Mouse (Mus musculus) kidney, embryonic 15.5 days (tissue): ENCODE measurements around the gene F9. TPM values are rescaled to one million over a fixed set of nuclear protein-coding genes. Genes with fewer than 3 reads are reported as not detected.
"Not testable (repeated sequence)": the region's sequence is repeated elsewhere in the genome, so short reads cannot be mapped to it uniquely, and the experiment has no call there.

Experiments used
- ATAC-seq: fragments of 200-750 bp; cut with Nextera tagmentation; replicated peaks from 2 replicates; pipeline ENCODE4 v1.8.0; 2017; ENCODE audit warnings: moderate TSS enrichment; ENCODE audit not compliant: low FRiP score
- H3K27ac ChIP-seq: fragments of 300-500 bp; sonication (generic); 2 replicates; pipeline ENCODE4 v1.5.1; 2015; ENCODE audit warnings: mild to moderate bottlenecking, inconsistent platforms
- H3K27me3 ChIP-seq: fragments of 300-500 bp; sonication (generic); 2 replicates; pipeline ENCODE4 v1.6.1; 2015; ENCODE audit warnings: inconsistent platforms
- H3K36me3 ChIP-seq: fragments of 300-500 bp; sonication (generic); 2 replicates; pipeline ENCODE4 v1.6.1; 2015; ENCODE audit warnings: inconsistent platforms
- H3K4me1 ChIP-seq: fragments of 300-500 bp; sonication (generic); 2 replicates; pipeline ENCODE4 v1.6.1; 2015; ENCODE audit warnings: inconsistent platforms
- H3K4me2 ChIP-seq: fragments of 300-500 bp; sonication (generic); 2 replicates; pipeline ENCODE4 v1.6.1; 2015; ENCODE audit warnings: moderate library complexity, mild to moderate bottlenecking, inconsistent platforms
- H3K4me3 ChIP-seq: fragments of 300-500 bp; sonication (generic); replicated peaks from 2 replicates; pipeline ENCODE4 v1.5.1; 2015; ENCODE audit warnings: mild to moderate bottlenecking, inconsistent platforms
- H3K9ac ChIP-seq: fragments of 300-500 bp; sonication (generic); 2 replicates; pipeline ENCODE4 v1.6.1; 2015; ENCODE audit warnings: mild to moderate bottlenecking, inconsistent platforms
- H3K9me3 ChIP-seq: fragments of 300-500 bp; sonication (generic); replicated peaks from 2 replicates; pipeline ENCODE4 v1.6.1; 2016; ENCODE audit warnings: inconsistent platforms
- WGBS: fragments of 180-500 bp; shearing (Covaris S2); methylation state at CpG from one replicate; pipeline ENCODE4 v1.1.7; 2015; ENCODE audit warnings: mixed read lengths; 5-methylcytosine and 5-hydroxymethylcytosine counted together
- polyA plus RNA-seq: library from polyadenylated mRNA; unstranded; fragments of >200 nt; fragmentation: Nextera tagmentation; extraction: Ambion mirVana; gene quantifications from 2 replicates; pipeline ENCODE4 v1.2.1, GENCODE M21; 2015

The F9 gene
- polyA plus RNA-seq, result not detected in 2 replicates

DNA sequence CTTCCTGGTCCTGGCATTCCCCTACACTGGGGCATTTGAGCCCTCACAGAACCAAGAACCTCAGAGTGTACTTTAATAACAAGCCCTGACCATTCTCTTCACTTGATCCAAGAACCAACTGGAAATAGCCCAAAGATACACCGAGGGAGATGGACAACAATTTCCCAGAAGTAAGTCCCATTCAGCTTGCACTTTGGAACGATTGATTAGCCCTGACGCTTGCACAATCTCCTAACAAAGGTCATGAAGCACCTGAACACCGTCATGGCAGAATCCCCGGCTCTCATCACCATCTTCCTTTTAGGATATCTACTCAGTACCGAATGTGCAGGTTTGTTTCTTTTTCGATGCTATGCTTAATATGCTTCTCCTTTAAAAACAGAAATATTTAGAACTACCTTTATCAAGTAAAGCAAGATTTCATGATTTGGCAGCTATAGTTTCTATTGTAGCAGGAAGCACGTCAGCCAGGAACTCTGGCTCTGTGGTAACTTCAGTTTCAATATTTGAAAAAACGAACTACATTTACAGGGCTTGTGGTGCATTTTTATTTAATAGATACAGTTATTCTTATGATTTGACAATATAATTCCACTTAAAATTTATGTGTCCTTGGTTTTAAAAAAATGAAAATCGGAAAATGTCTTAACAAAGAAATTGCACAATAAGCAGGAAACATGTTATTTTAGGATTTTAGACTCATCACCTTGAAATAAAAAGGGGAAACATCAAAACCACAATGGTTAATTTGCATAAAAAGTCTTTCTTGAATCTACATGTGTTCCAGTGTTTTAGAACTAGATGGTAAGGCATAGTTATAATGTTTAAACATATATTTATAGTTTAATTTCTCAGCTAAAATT, at the start of gene F9:
Gene F9, plus strand, starts transcription at position 244 of the 863 bp plus-strand sequence.
- Histone ChIP-seq H3K27me3 (no peaks in the 10 kb centered on the region), H3K36me3 (no peaks in the 10 kb centered on the region), H3K4me1 (no peaks in the 10 kb centered on the region), H3K9ac (no peak within 1 kb of the TSS), H3K9me3 (no peaks in the 10 kb centered on the region), H3K4me3 (no peak within 1 kb of the TSS), H3K4me2 (no peak within 1 kb of the TSS), H3K27ac (no peak within 1 kb of the TSS)
- whole genome bisulfite sequencing, result 84% methylated on average over 10 of the region's 10 CpGs
- ATAC-seq, result no peak

DNA sequence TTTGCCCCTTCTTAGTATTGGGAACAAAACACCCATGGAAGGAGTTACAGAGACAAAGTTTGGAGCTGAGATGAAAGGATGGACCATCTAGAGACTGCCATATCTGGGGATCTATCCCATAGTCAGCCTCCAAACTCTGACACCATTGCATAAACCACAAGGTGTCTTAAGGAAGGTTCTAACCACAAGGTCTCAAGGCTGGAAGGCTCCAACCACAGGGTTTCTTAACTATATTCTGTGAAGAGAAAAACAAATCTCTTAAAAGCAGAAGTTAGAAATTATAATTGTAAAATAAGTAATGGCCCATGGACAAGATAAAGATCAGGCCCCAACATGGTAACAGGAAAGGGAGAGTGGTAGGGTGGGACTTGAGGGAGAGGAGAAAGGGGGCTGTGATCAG, 29.5 kb upstream of the F9 start:
- H3K4me1 ChIP-seq, H3K4me2 ChIP-seq, H3K4me3 ChIP-seq, H3K9ac ChIP-seq, ATAC-seq, H3K36me3 ChIP-seq, H3K9me3 ChIP-seq, H3K27me3 ChIP-seq, H3K27ac ChIP-seq: not testable (repeated sequence)

DNA sequence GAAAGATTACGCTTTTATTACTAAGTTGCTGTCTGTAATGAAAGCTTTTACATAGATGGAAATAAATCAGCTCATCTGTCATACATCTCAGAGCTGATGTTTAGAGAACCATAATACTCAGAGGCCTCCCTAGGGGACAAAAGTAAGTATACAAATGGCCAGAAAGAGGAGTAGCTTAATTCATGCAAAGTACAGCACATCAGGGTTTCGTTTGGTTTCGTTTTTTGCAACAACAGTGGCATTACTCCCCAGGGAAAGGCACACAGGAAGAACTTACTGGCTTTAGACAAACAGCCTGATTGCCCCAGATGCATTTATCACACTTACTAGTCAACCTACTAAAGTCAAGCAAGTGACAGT, 800 bp downstream of the F9 start:
- no peaks in the 10 kb centered on the region for H3K4me1 ChIP-seq
- no peak overlapping the region for H3K4me3 ChIP-seq
- WGBS, result 60% methylated on average over 3 of the region's 3 CpGs
- H3K9me3 ChIP-seq, result no peaks in the 10 kb centered on the region
- H3K27ac ChIP-seq, result no peak overlapping the region
- ATAC-seq, result no peak
- no peaks in the 10 kb centered on the region for H3K36me3 ChIP-seq
- no peak overlapping the region for H3K4me2 ChIP-seq
- H3K9ac ChIP-seq, result no peak overlapping the region
- no peaks in the 10 kb centered on the region for H3K27me3 ChIP-seq

DNA sequence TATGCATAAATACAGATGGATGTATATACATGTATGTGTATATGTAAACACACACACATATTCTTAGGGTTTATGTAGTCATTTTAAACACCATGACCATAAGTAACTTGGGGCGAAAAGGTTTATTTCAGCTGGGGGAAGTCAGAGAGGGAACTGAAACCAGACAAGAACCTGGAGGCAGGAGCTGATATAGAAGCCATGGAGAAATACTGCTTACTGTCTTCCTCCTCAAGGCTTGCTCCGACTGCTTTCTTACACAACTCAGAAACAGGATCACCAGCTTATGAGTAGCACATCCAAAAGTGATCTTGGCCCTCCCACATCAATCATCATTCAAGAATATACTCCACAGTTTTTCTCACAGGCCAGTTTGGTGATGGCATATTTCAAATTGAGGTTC, 2.2 kb downstream of the F9 start:
- H3K9me3 ChIP-seq, result no peaks in the 10 kb centered on the region
- no peak overlapping the region for H3K4me3 ChIP-seq
- H3K4me2 ChIP-seq, result no peak overlapping the region
- no peaks in the 10 kb centered on the region for H3K4me1 ChIP-seq
- H3K36me3 ChIP-seq, result no peaks in the 10 kb centered on the region
- H3K27ac ChIP-seq, result no peak overlapping the region
- H3K9ac ChIP-seq, result no peak overlapping the region
- no peaks in the 10 kb centered on the region for H3K27me3 ChIP-seq
- no peak for ATAC-seq
- WGBS, result 90% methylated on average over 2 of the region's 2 CpGs

DNA sequence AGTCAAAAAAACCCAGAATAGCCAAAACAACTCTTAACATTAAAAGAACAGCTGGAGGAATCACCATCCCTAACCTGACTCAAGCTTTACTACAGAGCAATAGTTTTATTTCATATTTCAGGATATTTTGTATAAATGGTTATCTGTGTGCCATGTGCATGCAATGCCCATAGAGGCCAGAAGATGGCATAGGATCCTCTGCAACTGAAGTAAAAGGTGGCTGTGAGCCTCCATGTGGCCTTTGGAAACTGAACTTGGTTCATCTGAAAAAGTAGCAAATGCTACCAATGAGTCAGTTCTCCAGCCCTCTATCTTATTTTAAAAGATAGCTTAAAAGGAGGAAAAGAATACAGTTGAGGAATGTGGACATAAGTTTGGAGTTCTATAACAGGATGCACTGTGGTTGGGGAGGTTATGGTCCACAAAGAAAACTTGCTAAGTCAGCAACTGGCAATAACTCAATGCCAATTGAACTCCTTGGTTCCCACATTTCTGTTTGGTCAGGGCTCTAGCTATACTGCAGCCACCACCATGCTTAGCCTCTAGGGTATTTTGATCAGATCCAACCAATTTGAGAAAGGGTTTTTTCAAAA, 13.9 kb downstream of the F9 start:
- no peak overlapping the region for H3K4me3 ChIP-seq
- H3K27ac ChIP-seq, result no peak overlapping the region
- ATAC-seq, result no peak
- no peak overlapping the region for H3K9ac ChIP-seq
- no peaks in the 10 kb centered on the region for H3K4me1 ChIP-seq
- no peaks in the 10 kb centered on the region for H3K9me3 ChIP-seq
- no peak overlapping the region for H3K4me2 ChIP-seq
- no peaks in the 10 kb centered on the region for H3K36me3 ChIP-seq
- no peaks in the 10 kb centered on the region for H3K27me3 ChIP-seq

DNA sequence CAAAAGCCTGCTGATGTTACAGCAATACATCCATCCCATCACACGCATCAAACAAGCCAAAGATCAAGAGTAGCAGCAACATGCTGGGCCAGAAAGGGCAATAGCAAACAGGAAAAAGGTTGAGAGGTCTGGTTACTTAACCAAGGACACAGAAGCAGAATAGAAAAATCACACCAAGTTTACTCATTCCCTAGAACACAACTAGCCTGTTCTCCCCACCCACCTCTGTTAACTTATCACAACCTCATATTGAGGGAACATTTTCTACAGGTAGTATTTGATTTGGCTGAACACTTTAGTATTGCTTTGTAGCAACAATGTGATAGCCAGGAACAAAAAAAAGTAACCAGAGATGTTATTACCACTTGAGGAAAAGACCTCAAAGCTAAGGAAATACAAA, 15.3 kb downstream of the F9 start:
- ATAC-seq, result no peak
- 79% methylated on average over 1 of the region's 1 CpGs for WGBS

DNA sequence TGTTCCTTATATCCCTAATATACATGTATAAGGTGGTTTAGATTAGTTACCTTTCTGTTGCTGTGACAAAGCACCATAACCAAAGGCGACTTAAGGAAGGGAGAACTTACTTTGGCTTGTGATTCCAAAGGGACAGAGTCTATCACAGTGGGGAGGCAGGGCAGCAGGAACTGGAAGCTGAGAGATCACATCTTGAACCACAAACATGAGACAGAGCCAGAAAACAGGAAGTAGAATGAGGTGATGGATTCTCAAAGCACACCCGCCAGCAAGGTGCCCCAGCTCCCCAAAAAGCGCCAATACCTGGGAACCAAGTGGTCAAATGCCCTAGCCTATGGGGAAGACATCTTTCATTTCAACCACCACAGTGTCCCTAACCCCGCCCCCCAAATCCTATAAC, 21.7 kb downstream of the F9 start:
- H3K4me1 ChIP-seq, result no peaks in the 10 kb centered on the region
- H3K27ac ChIP-seq, result no peak overlapping the region
- no peak for ATAC-seq
- H3K9me3 ChIP-seq, result no peaks in the 10 kb centered on the region
- H3K27me3 ChIP-seq, result no peaks in the 10 kb centered on the region
- H3K36me3 ChIP-seq, result no peaks in the 10 kb centered on the region
- no peak overlapping the region for H3K4me3 ChIP-seq
- H3K4me2 ChIP-seq, result no peak overlapping the region
- H3K9ac ChIP-seq, result no peak overlapping the region
- WGBS, result 88% methylated on average over 4 of the region's 4 CpGs

More for the DNA sequence above, 15.3 kb downstream of the F9 start:
- no peak overlapping the region for H3K27ac ChIP-seq
- no peak overlapping the region for H3K4me2 ChIP-seq
- no peaks in the 10 kb centered on the region for H3K27me3 ChIP-seq
- no peaks in the 10 kb centered on the region for H3K4me1 ChIP-seq
- H3K4me3 ChIP-seq, result no peak overlapping the region
- H3K36me3 ChIP-seq, result no peaks in the 10 kb centered on the region
- no peak overlapping the region for H3K9ac ChIP-seq
- no peaks in the 10 kb centered on the region for H3K9me3 ChIP-seq

DNA sequence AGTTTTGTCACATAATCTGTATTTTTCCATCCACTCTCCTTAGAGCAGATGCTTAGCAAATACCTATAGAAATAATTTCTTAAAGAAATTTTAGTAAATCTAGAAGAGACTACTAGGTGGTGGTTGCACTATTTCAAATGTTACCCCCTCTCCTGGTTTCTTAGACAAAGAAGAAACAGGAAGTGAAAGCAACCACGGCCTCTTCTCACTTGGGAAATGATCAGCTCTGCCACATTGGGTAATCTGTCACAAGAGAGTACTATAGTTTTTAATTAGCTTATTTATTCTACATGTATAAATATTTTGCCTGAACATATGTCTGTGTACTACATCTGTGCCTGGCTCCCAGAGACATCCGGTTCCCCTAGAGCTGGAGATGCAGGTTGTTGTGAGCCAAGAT, 22.3 kb downstream of the F9 start:
- WGBS, result 85% methylated on average over 2 of the region's 2 CpGs
- H3K27ac ChIP-seq, result no peak overlapping the region
- H3K36me3 ChIP-seq, result no peaks in the 10 kb centered on the region
- no peaks in the 10 kb centered on the region for H3K4me1 ChIP-seq
- ATAC-seq, result no peak
- no peak overlapping the region for H3K4me2 ChIP-seq
- no peak overlapping the region for H3K4me3 ChIP-seq
- H3K9me3 ChIP-seq, result no peaks in the 10 kb centered on the region
- H3K27me3 ChIP-seq, result no peaks in the 10 kb centered on the region
- H3K9ac ChIP-seq, result no peak overlapping the region

DNA sequence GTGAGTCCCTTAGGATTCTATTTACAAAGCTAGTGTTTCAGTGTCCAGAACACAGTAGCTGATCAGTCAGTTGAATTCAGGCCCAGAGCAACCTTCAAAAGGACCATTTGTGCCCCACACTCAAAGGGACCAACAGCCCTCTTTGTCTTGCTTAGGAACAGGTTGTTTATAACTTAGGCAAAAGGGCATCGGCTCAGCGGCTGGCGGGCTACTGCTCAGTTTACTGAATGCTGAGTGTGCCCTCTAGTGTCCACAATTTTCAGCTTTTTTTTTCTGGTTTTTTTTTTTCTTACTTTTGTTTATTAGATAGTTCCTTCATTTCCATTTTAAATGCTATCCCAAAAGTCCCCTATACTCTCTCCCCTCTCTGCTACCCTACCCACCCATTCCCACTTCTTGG, 27.4 kb downstream of the F9 start:
- no peaks in the 10 kb centered on the region for H3K4me1 ChIP-seq
- H3K4me2 ChIP-seq, result no peak overlapping the region
- H3K4me3 ChIP-seq, result no peak overlapping the region
- no peaks in the 10 kb centered on the region for H3K9me3 ChIP-seq
- no peaks in the 10 kb centered on the region for H3K27me3 ChIP-seq
- no peaks in the 10 kb centered on the region for H3K36me3 ChIP-seq
- H3K9ac ChIP-seq, result no peak overlapping the region
- 7% methylated on average over 3 of the region's 3 CpGs for WGBS
- H3K27ac ChIP-seq, result no peak overlapping the region
- no peak for ATAC-seq

DNA sequence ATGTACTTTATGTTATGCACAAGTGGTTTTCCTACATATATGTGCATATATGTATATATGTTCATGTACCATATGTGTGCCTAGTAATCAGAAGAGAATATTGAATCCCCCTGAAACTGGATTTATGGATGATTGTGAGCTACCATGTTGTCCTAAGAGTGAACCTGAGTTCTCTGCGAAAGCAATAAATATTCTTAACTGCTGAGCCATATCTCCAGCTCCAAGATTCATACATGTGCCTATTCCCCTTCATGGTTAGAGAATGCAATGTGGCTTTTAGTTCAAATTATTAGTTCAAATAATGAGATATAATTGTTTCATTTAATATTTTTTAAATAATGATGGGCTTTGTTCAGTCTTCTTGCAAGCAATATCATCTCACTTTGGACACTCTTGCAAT, 55.5 kb downstream of the F9 start:
- Histone ChIP-seq H3K9me3 (no peaks in the 10 kb centered on the region), H3K4me3 (no peak overlapping the region), H3K4me1 (no peaks in the 10 kb centered on the region), H3K27me3 (no peaks in the 10 kb centered on the region), H3K9ac (no peak overlapping the region), H3K4me2 (no peak overlapping the region), H3K36me3 (no peaks in the 10 kb centered on the region), H3K27ac (no peak overlapping the region)
- ATAC-seq, result no peak
- 90% methylated on average over 1 of the region's 1 CpGs for WGBS

DNA sequence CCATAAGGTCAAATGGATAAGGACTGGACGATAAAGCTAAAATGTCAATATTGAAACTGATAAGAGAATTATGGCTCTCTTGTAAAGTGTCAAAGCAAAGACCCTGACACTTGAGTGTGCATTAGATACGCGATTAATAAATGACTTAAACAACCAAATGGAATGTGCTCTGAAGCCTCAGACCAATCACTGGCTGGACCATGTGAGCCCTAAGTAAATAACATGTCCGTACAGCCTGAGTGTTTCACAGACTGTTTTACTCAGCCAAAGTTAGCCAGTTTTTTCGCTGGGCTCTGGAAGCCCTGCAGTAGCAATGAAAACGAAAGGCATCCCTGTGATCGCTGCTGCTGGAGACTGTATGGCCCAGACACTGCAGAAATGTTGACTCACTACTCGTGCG, 55.9 kb downstream of the F9 start:
- no peak overlapping the region for H3K4me2 ChIP-seq
- no peak for ATAC-seq
- no peaks in the 10 kb centered on the region for H3K9me3 ChIP-seq
- no peaks in the 10 kb centered on the region for H3K27me3 ChIP-seq
- no peak overlapping the region for H3K27ac ChIP-seq
- no peaks in the 10 kb centered on the region for H3K4me1 ChIP-seq
- no peaks in the 10 kb centered on the region for H3K36me3 ChIP-seq
- H3K9ac ChIP-seq, result no peak overlapping the region
- no peak overlapping the region for H3K4me3 ChIP-seq
- WGBS, result 77% methylated on average over 9 of the region's 9 CpGs

DNA sequence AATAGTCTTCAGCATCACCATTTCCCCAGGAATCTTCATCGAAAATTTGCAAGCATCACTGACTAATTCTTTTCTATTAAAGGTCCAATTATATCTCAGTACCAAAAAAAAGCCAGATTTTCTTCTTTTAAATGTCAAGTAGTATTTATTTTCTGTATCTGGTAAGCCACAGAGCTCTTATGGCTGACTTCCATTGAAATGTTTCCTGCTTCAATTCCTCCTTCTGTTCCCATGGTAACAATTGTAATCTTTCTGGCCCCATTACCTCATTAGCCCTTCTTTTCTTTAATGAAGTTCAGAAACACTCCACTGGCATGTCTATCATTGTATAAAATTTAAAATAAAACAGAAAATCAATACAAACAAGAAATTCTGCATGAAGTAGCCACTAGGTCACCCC, 76.1 kb downstream of the F9 start:
- Histone ChIP-seq H3K9ac (no peak overlapping the region), H3K4me2 (no peak overlapping the region), H3K4me3 (no peak overlapping the region), H3K27me3 (no peaks in the 10 kb centered on the region), H3K9me3 (no peaks in the 10 kb centered on the region), H3K27ac (no peak overlapping the region), H3K4me1 (no peaks in the 10 kb centered on the region), H3K36me3 (no peaks in the 10 kb centered on the region)
- ATAC-seq, result no peak
- WGBS, result 92% methylated on average over 1 of the region's 1 CpGs
